Mouse (Mus musculus): ENCODE results near the gene P3h3.
"Not testable (repeated sequence)": the region's sequence is repeated elsewhere in the genome, so short reads cannot be mapped to it uniquely, and the experiment has no call there.

P3h3 gene

DNA sequence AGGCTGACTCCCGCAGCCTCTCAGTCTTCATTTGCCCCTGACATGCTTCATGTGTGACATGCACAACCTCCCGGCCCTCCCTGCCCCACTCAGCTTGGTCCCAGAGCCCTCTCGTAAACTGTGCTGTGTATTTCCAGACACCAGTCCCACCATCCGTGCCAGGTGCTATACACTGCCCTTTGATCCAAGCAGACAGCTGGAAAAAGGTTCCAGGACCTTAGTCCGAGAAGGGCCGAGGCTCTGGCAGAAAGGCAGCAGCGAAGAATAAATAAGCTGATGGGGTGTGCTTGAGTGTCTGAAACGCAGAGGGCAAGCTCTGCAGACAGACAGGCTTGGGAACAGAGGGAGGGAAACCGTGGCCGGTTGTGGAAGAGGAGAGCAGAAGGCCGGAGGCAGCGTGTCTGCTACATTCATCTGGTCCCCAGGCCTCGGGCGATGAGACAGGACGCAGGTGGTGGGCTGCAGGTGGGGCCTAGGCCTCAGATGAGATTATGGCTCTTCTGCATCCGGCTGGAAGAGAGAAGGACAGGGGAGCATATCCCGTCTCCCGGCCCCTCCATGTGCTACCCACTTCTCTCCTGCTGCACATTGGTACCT lies 8.3 kb upstream of the P3h3 start:
- no peak for DNase-seq

DNA sequence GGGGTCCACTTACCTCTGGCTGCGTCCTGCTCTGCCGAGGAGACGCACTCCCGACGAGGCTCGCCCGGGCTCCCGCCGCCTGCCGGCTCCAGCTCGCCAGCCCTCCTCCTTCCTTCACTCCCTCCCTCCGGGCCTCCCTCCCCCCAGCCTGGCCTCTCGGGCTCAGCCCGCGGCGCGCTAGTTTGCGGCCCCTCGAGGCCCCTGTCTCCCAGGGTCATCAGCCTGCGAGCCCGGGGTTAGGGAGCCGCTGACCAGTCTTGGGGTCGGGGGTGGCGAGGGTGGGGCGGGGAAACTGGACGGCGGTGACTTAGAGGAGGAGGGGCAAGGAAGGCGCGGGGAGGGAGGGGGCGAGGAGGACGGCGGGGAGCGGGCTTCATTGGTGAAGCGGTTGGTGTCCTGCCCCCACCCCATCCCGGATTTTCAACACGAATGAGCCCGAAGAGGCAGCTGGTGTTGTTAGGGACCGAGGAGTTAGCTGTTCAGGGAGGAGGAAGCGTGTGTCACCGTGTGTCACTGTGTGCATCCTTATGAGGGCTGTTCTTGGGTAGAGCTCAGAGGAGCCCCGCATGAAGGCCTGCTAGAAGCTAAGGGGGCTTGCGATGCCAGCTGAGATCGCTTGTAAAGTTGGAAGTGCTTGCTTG lies 6.2 kb upstream of the P3h3 start, which contains the start of gene Gpr162:
Gpr162 (minus strand) TSS at position 326 of the 641 bp plus-strand sequence.
- DNase-seq, result peak; percentile 86

DNA sequence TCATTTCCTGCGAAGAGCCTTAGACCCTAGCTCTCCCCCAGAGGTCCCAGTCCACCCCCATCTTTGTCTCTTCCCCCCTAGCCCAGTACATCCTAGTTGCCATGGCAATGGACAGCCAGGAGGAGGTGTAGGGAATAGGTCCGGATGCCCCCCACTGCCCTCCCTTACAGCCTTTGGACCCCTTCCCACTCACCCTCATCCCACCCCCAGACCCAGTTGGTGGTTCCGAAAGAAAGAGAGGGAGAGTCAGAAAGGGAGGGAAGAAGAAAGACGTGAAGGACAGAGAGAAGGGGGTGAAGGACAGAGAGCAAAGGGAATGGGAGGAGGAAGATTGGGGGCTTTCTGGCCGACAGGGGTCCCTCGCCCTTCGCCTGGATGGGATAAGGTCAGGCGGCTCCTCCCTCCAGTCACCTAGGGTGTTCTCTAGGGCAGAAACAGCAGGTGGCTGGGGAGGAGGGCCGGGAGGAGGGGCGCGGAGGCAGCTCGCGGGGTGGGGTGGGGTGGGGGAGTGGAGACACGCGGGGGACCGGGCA lies 5.6 kb upstream of the P3h3 start:
- DNase-seq, result peak; percentile 71

DNA sequence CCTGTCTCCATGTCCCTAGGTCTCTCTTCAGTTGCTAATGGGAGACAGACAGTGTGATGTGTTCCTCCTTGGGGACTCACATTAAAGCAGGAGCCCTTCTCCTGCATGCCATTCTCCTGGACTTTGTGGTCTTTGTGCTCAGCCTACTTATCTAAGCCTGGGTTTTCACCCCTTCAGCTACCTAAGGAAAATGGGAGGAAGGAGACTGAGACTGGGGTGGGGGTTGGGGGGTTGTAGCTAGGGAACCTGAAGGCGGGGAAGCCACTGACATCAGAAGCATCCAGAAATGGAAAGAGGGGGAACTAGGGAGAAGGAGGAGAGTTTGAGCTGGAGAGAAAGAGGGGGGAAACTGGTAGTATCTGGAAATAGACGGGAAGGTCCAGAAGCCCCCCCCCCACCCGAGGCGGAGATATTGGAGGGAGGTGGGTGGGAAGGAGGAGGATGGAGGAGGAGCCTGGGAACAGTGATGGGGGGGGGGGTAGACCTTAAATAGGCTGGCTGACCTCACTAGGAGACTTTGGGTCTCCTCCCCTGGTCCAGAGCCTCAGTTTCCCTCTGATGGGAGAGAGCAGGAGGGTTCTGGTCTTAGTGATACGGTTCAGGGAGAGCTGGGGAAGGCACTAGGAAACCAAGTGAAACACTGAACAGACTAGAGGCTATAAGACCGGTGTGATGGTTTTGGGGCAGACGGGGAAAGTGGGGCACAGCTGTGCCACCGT lies 5.0 kb upstream of the P3h3 start:
- DNase-seq, result peak; percentile 45

DNA sequence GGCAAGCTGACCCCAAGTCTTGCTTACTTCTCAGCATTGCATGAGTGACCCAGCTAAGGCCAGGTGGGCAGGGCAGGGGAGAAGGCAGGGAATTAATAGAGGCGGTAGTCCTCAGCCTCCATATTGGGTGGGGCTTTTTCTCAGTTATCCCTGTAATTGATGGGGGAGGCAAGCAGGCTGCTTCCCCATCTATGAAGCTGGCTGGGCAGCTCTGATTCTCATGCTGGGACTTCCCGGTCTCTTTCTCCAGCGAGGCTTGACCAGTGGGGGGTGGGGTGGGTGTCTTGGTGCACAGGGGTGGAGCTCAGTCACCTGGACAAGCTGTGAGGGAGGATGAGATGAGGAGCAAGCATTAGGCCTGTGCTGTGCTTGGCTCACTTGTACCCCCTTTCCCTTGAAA lies 4.2 kb upstream of the P3h3 start:
- DNase-seq, result peak; percentile 49

DNA sequence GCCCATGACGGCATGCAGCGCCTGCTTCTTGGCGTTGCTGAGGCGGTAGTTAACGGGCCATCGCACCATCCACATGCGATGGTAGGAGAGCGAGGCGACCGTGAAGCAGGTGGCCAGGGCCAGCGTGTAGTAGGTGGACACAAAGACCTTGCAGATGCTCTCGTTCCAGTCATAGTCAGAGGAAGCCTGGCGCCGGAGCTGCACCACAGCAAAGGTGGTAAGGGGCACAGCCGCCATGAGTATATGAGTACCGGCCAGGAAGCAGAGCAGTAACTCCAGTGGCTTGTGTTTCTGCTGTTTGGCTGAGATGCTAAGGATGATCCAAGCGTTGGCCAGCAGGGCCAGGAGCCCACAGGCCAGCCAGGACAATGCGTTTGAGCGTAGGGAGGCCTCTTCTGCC lies 3.7 kb upstream of the P3h3 start:
- peak; percentile 43 for DNase-seq

DNA sequence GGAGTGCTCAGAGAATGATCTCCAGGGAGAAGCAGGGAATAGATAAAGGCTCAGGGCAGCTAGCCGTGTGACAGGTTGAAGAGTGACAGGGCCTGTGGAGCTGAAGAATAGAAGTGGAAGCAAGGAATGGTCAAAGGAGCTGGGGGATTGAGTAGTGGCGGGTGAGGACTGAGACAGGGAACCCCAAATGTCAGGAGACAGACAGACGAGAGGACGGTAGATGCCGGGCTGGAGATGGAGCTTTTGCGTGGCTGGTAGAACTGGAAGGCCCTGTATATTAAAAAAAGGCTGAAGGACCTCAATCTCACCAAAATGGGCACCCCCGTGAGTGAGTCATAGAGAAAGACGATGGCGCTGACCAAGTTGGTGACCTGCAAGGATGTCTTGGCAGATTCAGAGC lies 3.0 kb upstream of the P3h3 start:
- DNase-seq, result no peak

DNA sequence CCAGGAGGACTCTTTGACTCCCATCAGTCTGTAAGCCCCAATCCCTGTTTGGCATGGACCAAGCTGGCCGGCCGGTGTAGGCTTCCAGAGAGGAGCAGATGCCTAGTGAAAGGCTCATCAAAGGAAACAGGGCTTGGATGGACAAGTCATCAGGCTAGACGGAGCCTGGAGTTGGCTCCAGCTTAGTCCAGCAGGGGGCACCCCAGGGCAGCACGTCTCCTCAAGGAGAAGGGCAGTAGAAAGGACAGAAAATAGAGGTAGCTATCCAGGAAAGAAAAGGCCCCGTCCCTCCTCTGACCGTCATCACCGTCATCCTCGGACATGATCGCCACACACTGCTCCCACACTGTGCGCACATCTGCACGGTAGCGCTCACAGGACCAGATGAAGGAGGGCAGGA lies 2.2 kb upstream of the P3h3 start:
- DNase-seq, result peak; percentile 96

DNA sequence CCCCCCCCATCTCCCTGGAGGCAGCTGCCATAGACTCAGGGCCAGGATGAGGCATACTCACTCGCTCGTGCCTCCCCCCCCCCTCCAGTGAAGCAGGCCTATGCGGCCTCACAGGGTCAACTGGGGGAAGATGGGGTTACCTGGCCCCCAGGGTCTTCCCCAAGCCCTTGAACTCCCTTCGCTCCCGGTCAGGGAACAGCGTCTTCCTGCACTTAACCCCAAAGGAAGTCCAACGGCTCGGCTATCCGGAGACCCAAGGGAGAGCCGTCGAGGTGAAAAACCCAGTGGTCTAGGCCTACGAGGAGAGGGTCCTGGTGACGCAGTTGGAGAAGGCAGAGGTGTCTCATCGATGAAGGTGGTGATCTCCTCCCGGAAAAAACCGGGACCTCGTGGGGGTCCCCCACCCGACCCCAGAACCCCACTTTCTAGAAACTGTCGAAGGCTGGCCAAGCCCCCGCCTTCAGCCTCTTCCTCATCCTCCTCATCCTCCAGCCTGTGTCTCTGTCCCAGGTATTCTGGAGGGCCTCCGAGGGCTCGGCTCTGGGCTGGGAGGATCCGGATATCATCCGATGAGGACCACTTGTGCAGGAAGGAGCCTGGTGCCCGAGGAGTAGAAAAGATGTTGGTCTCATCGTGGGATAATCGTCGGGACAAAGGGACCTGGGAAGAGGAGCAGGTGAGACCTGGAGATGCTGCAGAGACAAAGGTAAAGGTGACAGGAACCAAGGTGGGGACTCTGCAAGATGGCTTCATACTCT lies 1.2 kb upstream of the P3h3 start:
- no peak for DNase-seq

DNA sequence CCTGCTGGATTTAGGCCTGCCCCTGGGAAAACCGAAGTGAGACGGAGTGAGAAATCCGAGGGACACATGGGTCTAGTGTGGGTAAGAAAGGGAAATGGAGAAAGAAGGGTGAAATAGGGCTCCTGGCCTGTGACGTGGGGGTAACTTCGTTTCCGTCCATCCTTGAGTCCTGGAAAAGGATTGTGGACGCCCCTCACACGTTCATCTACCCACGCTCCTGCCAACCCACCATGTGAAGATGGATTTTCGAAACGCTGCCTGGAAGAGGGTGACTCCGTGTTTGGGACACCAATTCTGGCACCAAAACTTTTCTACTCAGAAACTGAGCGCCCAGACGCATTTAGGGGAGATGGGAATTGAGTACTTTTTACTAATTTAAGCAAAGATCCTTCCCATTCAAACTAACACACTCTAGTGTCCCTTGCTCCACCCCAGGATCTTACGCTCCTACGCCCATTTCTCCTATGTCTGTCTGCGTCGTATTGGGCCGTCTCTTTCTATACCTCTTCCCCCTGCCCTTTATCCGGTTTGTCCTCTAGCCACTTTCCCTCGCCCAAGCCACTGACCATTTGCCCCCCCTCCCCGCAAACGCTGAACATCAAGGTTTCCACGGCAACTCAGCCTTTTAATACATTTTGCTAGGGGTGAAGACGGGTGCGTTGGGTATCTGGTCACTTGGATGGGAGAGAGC lies 433 bp upstream of the P3h3 start:
- DNase-seq, result peak; percentile 38

DNA sequence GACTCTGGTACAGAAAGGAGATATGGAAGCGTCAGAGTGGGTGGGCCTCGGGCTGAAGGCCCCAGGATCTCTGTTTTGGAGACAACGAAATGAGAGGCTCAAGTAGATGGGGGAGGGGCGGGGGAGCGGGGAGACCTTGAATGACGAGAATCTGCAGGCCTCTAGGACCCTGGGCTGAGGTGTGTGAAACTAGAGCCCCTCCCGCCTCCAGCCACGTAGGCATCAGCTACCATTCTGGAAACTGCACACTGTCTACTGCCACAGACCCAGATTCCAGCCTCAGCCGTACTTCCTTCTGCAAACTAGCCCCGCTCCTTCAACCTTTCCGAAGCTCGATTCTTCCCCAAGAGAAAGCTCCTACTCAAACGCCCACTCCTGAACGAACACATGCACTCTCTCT lies 1.2 kb downstream of the P3h3 start:
- no peak for DNase-seq

DNA sequence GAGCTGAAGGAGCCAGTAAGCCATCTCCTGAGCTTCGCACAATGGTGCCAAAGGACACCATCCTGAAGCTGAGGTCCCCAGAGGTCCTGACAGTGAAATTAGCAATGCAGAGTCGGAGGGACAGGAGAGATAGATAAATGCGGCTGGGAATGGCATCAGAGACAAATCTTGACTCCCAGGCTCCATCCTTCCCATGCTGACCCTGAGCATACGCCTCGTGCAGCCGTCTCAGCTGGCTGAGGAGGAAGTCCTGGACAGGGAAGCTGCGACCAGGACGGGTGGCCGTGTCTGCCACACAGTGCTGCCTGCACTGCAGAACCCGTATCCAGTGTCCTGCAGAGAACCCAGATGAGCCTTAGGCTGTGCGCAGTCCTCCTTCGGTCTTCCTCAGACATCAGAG lies 2.9 kb downstream of the P3h3 start:
- no peak for DNase-seq

DNA sequence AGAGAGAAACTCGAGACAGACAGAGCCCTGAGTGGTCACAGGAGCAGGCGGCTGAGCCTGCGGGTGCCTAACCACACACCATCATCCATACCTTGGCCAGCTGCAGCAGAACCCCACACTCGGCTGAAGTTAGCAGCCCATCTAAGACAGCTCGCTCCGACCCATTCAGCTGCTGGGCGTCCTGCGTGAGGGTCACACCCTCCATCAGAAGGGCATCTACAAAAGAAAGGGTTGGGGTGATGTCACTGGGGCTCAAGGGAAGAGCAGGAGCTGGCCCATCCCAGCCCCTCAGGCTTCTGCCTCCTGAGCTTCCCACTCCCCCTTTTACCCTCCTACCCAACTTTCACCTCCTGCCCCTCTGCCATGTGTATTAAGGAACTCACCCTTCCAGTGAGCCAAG lies 7.0 kb downstream of the P3h3 start:
- DNase-seq, result no peak

DNA sequence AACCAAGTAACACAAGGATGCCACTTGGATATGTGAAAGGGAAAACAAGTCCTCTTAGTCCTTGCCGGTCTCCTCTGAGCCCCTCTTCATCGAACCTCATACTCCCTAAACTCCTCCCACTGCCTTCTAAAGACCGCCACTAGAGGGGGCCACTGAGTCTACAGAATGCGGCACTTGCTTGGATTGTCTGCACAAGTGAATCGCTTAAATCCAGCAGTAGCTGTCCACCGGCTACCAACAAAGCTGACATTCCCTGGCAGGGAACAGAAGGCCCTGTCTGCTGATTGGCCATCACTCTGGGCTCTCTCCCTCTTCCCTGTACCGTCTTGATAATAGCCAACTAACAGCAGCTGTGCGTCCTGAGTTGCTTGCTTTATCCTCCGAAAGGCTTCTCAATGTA lies 10.2 kb downstream of the P3h3 start:
- DNase-seq, result peak; percentile 97

DNA sequence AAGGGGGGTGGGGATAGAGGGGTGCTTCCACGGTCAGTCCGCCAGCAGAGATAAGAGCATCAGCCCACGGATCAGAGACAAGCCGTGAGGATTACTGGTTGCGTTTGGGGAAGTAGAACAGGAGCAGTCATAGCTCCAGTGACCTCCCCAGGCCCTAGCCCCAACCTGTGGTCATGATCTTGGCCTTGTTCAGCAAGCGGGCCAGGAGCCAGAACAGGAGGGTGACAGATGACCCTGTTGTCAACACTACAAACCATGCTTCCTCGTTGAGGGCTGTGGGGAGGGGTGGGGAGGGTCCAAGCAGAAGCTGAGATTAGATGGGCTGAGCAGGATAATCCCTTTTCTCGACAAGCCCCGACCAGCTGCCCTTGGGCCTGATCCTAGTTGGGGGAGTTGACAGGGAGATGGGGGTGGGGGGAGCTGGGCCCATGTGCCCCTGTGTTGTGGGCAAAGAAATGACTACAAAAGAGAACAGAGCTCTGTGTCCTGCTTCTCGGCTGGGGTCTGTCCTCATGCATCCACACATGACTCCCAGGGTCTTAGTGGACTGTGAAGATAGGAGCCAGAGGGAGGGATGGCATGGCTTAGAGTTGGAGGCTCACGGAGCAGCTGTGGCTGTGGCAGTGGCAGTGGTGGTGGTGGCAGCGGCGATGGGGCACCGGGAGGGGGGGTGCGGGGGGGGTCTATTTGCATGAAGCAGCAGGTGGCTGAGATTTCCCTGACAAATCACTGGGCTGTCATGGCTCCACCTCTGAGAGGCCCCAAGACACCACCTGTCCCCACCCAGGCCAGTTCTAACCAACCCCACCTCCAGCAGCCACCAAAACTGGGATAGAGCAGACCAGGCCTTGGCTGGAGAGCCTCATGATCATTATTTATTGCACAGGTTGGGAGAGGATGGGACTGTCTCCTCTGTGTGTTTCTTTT lies 17.0 kb downstream of the P3h3 start, which contains the start of gene Gnb3:
Gnb3 (minus strand) TSS at position 35 of the 927 bp plus-strand sequence.
- DNase-seq, result no peak

DNA sequence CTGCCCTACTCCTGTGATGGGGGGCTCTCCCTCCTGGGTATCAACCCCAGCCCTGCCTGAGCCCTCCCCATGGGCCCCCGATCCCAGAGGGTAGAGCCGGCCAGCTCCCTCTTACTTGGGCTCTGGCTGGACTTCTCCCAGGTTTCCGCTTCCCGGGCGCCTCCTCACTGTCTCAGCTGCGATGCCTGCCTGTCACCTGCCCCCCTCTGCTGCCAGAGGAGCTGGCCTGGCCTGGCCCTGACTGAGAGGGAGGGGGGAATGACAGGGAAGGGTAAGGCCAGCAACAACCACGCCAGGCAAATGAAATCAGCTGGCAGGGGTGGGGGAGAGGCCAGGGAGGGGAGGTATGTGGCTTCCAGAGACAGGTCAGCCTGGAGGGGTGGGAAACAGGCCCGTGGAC lies 17.7 kb downstream of the P3h3 start:
- no peak for DNase-seq

DNA sequence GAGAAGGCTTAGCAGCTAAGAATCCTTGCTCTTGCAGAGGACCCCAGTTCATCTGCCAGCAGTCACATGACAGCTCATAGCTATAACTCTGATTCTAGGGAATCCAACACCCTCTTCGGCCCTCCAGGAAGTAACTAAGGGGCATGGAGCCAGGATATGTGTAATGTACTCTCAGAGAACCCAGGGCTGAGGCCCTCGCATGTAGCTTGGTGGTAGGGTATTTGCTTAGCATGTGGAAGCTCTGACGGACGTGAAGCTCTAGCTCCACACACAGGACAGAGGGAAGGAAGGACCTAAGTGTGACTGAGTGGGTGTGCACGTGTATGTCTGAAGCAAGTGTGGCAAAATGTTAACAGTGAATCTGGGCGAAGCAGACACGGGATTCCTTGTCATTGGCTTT lies 21.1 kb downstream of the P3h3 start:
- DNase-seq, result no peak

DNA sequence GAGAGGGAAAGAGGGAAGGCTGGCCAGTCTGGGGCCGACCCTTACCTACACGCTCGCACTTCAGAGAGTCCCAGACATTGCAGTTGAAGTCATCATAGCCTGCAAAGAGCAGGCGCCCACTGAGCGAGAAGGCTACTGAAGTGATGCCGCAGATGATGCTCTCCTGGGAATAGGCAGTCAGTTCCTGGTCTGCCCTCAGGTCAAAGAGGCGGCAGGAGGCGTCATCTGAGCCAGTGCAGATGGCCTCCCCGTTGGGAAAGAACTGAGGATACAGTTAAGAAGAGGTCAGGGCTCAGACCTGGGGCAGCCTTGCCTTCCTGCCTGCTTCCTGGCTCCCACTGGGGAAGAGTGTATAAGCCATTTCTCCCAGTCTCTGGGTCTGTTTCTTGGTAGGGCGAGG lies 22.0 kb downstream of the P3h3 start:
- no peak for DNase-seq

DNA sequence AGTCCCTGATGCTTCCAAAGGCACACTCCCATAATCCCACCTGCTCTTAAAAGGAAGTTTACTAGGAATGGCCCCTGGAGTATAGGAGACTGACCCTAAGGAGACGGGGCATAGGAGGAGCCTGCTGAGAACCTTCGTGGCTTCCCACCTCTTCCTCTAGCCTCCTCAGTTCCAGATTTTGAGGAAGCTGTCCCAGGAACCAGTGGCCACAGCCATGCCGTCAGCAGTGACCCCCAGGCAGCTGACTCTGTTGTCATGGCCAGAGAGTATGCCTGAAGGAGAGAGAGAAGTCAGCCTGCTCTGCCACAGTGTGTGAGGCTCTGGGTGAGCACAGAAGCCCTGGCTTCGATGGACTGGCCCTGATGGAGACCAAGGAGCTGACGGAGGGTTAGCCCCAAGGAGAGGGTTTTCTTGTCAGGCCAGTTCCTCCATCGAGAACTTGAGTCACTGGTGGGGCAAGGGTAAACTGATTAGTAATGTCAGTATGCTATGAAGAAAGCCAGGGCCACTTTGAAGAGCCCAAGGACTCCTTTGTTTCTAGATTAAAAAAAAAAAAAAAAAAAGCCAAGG lies 23.0 kb downstream of the P3h3 start:
- DNase-seq, result no peak

DNA sequence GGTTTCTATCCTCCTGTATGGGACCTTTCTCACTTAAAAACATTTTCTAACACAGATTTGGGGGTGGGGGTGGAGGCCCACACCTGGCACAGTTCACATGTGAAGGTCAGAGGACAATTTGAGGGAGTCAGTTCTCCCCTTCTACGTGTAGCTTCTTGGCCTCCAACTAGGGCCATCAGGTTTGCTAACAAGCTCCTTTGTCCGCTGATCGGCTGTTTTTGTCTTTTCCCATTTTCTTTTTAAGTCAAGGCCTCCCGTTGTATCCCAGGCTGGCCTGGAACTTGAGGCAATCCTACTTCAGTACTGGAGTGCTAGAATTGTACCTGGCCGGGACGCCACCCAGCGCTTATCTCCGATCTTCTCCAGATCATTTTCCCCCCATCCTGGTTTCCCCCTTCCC lies 25.9 kb downstream of the P3h3 start:
- DNase-seq, result no peak

DNA sequence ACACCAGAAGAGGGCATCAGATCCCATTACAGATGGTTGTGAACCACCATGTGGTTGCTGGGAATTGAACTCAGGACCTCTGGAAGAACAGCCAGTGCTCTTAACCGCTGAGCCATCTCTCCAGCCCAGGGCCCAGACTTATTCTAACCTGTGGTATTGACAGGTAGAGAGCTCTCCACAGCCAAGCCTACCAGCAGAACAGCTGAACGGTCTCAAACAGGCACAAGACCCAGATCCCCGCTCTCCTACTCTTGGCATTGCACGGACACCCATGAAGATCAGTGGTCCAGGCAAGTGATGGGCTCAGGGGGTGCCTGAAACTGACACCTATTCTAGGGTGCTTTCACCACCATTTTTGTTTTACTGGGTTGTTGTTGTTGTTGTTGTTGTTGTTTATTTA lies 26.4 kb downstream of the P3h3 start:
- not testable (repeated sequence) for DNase-seq

All from thymus, postnatal 4 days (tissue).